Mouse (Mus musculus) cortical plate, adult 2 months (tissue): ENCODE data around the gene Cdhr5. TPM values are rescaled to one million over a fixed set of nuclear protein-coding genes. Genes with fewer than 3 reads are reported as not detected.
A peak's percentile ranks its signal among the peaks of the same experiment; 100 is the strongest.

Source experiments
- H3K27ac ChIP-seq: fragments of 200-500 bp; 2 replicates; pipeline ENCODE4 v1.5.1; 2012; ENCODE audit warnings: low read length, control low read depth, inconsistent platforms; ENCODE audit not compliant: insufficient read depth
- H3K4me1 ChIP-seq: fragments of 200-500 bp; 2 replicates; pipeline ENCODE4 v1.6.1; 2011; ENCODE audit warnings: low read length; ENCODE audit not compliant: control insufficient read depth, insufficient read depth
- H3K4me3 ChIP-seq: fragments of 200-500 bp; 2 replicates; pipeline ENCODE4 v1.5.1; 2011; ENCODE audit warnings: mild to moderate bottlenecking, low read length, control low read depth; ENCODE audit not compliant: insufficient read depth
- CTCF ChIP-seq: fragments of 200-500 bp; IDR thresholded peaks from 2 replicates; pipeline ENCODE4 v1.5.1; 2011; ENCODE audit warnings: mild to moderate bottlenecking, control low read depth, low read length; ENCODE audit not compliant: insufficient read depth; ENCODE audit errors: extremely low read depth
- POLR2A ChIP-seq: fragments of 200-500 bp; IDR thresholded peaks from 2 replicates; pipeline ENCODE4 v1.6.1; 2011; ENCODE audit warnings: mild to moderate bottlenecking, low read length, control low read depth; ENCODE audit not compliant: insufficient read depth; ENCODE audit errors: extremely low read depth
- polyA plus RNA-seq: library from polyadenylated mRNA; depleted of rRNA; stranded (reverse); fragments of >200 nt; gene quantifications from 2 replicates; pipeline ENCODE4 v1.2.3, GENCODE M21; 2012; rRNA removed

Gene Cdhr5
- polyA plus RNA-seq, result 0.04 TPM in 1 of 2 replicates, not detected in the other

- no peak within 1 kb of the TSS for H3K27ac ChIP-seq
- H3K4me3 ChIP-seq, result no peak within 1 kb of the TSS
- H3K4me1 ChIP-seq, result no peaks in the 10 kb centered on the region
- no peak for TF ChIP-seq CTCF
- TF ChIP-seq POLR2A, result no peak
These were observed at the start of gene Cdhr5 for GRCm38 (mm10) chr7:141276546-141276945. Cdhr5 (minus strand) TSS chr7:141276786.

DNA sequence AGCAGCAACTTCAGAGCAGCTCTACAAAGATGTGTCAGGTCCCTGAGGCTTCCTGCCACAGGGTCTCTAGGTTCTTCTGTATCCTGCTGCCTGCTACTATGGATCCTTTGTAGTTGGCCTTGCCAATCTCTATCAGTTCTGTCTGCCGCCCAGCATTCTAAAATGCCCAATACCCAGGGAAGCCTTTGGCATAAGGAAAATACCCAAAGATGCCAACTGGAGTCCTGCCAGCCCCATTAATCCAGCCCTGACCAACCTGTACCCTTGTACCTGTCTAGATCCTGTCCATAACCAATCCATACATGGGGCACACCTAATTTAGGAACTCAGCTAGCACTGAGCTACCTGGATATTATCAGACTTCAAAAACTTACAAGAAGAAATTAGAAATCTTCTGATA, 48.1 kb upstream of the Cdhr5 start:
- Histone ChIP-seq H3K4me1 (peaks cover 13% of the 10 kb centered on the region), H3K4me3 (no peak overlapping the region), H3K27ac (no peak overlapping the region)
- no peak for TF ChIP-seq POLR2A
- TF ChIP-seq CTCF, result no peak

DNA sequence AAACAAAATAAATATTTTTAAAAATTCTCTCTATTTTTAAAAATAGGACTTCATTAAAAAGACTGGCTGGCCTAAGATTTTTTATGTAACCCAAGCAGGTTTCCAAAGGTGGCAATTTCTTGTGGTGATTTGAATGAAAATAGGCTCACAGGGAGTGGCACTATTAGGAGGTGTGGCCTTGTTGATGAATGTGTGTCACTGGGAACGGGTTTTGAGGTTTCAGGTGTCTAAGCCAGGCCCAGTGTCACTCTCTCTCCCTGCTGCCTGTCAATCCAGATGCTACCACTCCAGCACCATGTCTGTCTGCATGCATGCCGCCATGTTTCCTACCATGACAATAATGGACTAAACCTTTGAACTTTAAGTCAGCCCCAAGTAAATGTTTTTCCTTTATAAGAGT, 42.9 kb upstream of the Cdhr5 start:
- H3K4me1 ChIP-seq, result peaks cover 2% of the 10 kb centered on the region; the same call in 1 of the 2 replicates
- H3K4me3 ChIP-seq, result no peak overlapping the region
- no peak overlapping the region for H3K27ac ChIP-seq
- no peak for TF ChIP-seq CTCF
- no peak for TF ChIP-seq POLR2A

GRCm38 (mm10) chr7:141317619-141318132, 41.1 kb upstream of the Cdhr5 start:
- Histone ChIP-seq H3K4me1 (no peaks in the 10 kb centered on the region), H3K27ac (no peak overlapping the region), H3K4me3 (no peak overlapping the region)
- TF ChIP-seq CTCF, result no peak
- TF ChIP-seq POLR2A, result no peak

- TF ChIP-seq POLR2A (no peak), CTCF (peak; percentile 53)
- H3K4me1 ChIP-seq, result peaks cover 2% of the 10 kb centered on the region
- H3K27ac ChIP-seq, result no peak overlapping the region
- H3K4me3 ChIP-seq, result no peak overlapping the region
These were observed 39.4 kb upstream of the Cdhr5 start for GRCm38 (mm10) chr7:141315974-141316373.

GRCm38 (mm10) chr7:141315076-141315475, 38.5 kb upstream of the Cdhr5 start:
- H3K4me3 ChIP-seq, result no peak overlapping the region

DNA sequence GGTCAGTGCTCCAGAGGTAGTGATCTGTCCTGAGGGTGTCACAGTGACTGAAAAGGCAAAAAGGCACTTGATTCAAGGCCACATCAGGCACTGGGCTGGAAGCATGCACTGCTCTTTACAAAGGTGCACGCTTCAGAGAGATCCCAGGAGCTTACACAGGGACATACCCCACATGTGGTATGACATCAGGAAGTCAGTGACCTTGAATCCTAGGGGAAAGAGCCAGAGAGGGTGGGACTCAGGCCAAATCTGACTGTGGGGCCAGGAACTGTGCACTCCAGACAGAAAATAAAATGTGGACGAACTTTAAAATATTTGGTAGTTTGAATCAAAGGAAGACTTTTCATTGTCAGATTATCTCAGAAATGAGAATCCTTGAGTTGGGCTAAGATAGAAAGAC, 37.8 kb upstream of the Cdhr5 start:
- Histone ChIP-seq H3K4me1 (peaks cover 5% of the 10 kb centered on the region), H3K4me3 (no peak overlapping the region), H3K27ac (no peak overlapping the region)
- no peak for TF ChIP-seq POLR2A
- no peak for TF ChIP-seq CTCF

More at GRCm38 (mm10) chr7:141315076-141315475, 38.5 kb upstream of the Cdhr5 start:
- Histone ChIP-seq H3K27ac (no peak overlapping the region), H3K4me1 (peaks cover 5% of the 10 kb centered on the region)
- no peak for TF ChIP-seq POLR2A
- TF ChIP-seq CTCF, result no peak

DNA sequence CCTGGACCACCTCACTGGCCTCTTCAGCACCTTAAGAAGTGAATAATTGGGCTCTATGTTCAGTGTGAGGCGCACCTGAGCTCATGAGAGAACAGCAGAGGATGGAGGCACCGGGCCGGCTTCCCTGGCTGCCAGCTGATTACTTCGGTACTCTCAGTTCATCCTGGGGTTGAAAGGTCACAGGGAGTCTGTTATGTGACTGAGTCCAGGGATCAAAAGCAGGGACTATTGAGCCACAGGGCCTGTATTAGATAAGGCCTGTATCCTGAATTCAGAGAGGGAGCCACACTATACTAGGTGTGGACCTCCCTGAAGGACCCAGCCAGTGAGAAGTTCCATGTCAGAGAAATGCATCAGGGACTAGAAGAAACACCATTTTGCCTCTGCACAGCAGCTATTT, 28.0 kb upstream of the Cdhr5 start:
- Histone ChIP-seq H3K4me3 (no peak overlapping the region), H3K4me1 (no peaks in the 10 kb centered on the region), H3K27ac (no peak overlapping the region)
- no peak for TF ChIP-seq POLR2A
- no peak for TF ChIP-seq CTCF

- Histone ChIP-seq H3K27ac (no peak overlapping the region), H3K4me1 (no peaks in the 10 kb centered on the region), H3K4me3 (no peak overlapping the region)
- TF ChIP-seq POLR2A (no peak), CTCF (no peak)
These were observed 26.2 kb upstream of the Cdhr5 start for GRCm38 (mm10) chr7:141302702-141303268.

- no peak for TF ChIP-seq POLR2A
- no peak for TF ChIP-seq CTCF
- Histone ChIP-seq H3K27ac (no peak overlapping the region), H3K4me1 (no peaks in the 10 kb centered on the region), H3K4me3 (no peak overlapping the region)
These were observed 24.8 kb upstream of the Cdhr5 start for GRCm38 (mm10) chr7:141301386-141301785.

DNA sequence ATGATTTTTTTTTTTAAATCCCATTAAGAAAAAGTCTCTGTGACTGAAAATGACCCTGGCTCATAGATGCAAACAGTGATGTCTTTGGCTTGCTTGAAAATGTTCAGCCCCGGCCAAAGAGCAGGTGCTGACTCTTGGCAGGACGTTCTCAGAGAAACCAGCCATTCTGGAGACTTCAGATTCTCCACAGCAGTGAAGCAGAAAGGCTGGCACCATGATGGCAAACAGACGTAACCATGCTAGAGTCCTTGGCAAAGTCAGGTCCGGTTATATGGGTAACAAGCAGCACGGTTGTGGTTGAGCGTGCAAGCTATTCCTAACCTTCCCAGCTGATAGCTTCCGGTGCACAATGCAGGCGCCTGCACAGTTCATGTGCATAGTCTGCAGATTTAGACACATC, 22.6 kb upstream of the Cdhr5 start:
- Histone ChIP-seq H3K4me1 (no peaks in the 10 kb centered on the region), H3K27ac (no peak overlapping the region), H3K4me3 (no peak overlapping the region)
- TF ChIP-seq CTCF, result no peak
- no peak for TF ChIP-seq POLR2A
